8 mouse cellular contexts compared by ENCODE assay signal in the genomic region with DNA sequence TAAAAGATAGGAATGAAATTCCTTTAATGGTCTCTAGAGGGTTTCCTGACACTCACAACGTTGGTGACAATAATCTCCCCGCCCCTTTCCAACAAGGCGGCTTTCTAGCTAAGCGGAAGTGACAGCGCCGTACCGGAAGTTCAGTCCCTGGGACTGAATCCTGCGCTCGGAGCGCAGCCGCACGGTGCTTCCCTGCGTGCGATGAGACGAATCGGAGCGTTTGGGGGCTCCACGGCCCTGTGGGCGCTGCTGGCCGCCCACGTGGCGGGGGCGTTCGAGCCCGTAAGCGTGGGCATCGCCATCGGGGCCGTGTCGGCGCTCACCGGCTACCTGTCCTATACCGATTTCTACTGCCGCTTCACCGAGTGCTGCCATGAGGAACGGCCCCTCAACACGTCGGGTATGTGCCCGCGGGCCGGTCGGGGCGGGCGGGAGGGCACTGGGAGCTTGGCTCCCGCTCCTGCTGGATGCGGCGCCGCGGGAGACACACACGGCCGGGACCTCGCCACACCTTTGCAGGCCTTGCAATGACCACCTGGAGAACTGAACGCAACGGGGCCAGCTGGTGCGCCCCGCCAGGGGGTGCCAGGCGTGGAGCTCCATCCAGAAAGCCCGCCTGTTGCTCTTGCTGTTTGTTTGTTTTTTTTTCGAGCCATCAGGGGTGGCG. TPM values are rescaled to one million over a fixed set of nuclear protein-coding genes. Genes with fewer than 3 reads are reported as not detected.
DNase-seq lines count a peak whose midpoint lies in the region; ATAC-seq and TF ChIP-seq lines count a peak whose summit lies in the region.

Tor1b (plus strand) TSS at position 136 of the 667 bp plus-strand sequence.

- peaks cover 44% of the 10 kb centered on the region for H3K4me1 ChIP-seq in erythroblast, embryonic 14.5 days (ENCODE audit: control insufficient read depth)
- peaks cover 27% of the 10 kb centered on the region for H3K4me1 ChIP-seq in heart, embryonic 12.5 days (replicated peaks)
- peaks cover 14% of the 10 kb centered on the region for H3K4me1 ChIP-seq in kidney, postnatal 0 days (replicated peaks; ENCODE audit: insufficient read depth, low read length)
- peaks cover 46% of the 10 kb centered on the region for H3K4me1 ChIP-seq in liver, embryonic 13.5 days (replicated peaks)
- peaks cover 29% of the 10 kb centered on the region for H3K4me1 ChIP-seq in stomach, embryonic 16.5 days (ENCODE audit: control insufficient read depth, insufficient read depth, low read length)

- H3K27ac ChIP-seq in heart, embryonic 12.5 days (ENCODE audit: poor library complexity, severe bottlenecking): peak within 1 kb of the TSS; percentile 84
- H3K27ac ChIP-seq in kidney, postnatal 0 days: peak within 1 kb of the TSS; percentile 83
- H3K27ac ChIP-seq in liver, embryonic 13.5 days: peak within 1 kb of the TSS; percentile 90
- H3K27ac ChIP-seq in stomach, embryonic 16.5 days (ENCODE audit: low read length): peak within 1 kb of the TSS; percentile 84

- peak; percentile 92 for TF ChIP-seq POLR2A in brain, embryonic 14.5 days (IDR thresholded peaks at IDR 0.05; ENCODE audit: borderline replicate concordance, extremely low read depth, insufficient read depth, insufficient read length, poor library complexity, severe bottlenecking)

- peaks cover 39% of the 10 kb centered on the region for H3K36me3 ChIP-seq in erythroblast, embryonic 14.5 days (ENCODE audit: control insufficient read depth)
- H3K36me3 ChIP-seq in heart, embryonic 12.5 days: peaks cover 32% of the 10 kb centered on the region
- H3K36me3 ChIP-seq in kidney, postnatal 0 days (ENCODE audit: insufficient read depth, low read length): peaks cover 19% of the 10 kb centered on the region
- peaks cover 34% of the 10 kb centered on the region for H3K36me3 ChIP-seq in liver, embryonic 13.5 days
- H3K36me3 ChIP-seq in stomach, embryonic 16.5 days (ENCODE audit: control insufficient read depth, insufficient read depth, low read length): 0 out of 2 replicates have a peak, but pooled peaks cover 5% of the 10 kb centered on the region

- DNase-seq in CD4-positive, CD25-positive, alpha-beta regulatory T cell, adult 2 months (ENCODE audit: low read depth, low spot score): peak; percentile 94
- peak; percentile 97 for DNase-seq in brain, embryonic 14.5 days (ENCODE audit: low read depth)
- peak; percentile 98 for DNase-seq in kidney, postnatal 0 days (ENCODE audit: low spot score)
- peak; percentile 79 for DNase-seq in liver, embryonic 13.5 days
- DNase-seq in neural tube, embryonic 10.5 days (ENCODE audit: extremely low spot score, low spot score): peak; percentile 88

- H3K4me2 ChIP-seq in heart, embryonic 12.5 days: peak within 1 kb of the TSS; percentile 90
- H3K4me2 ChIP-seq in kidney, postnatal 0 days (ENCODE audit: low read length): peak within 1 kb of the TSS; percentile 83
- peak within 1 kb of the TSS; percentile 78 for H3K4me2 ChIP-seq in liver, embryonic 13.5 days
- H3K4me2 ChIP-seq in stomach, embryonic 16.5 days (ENCODE audit: low read depth, low read length): peak within 1 kb of the TSS; percentile 64

- peak; percentile 83 for ATAC-seq in heart, embryonic 12.5 days (ENCODE audit: insufficient number of reproducible peaks, low FRiP score)
- peak; percentile 82 for ATAC-seq in kidney, postnatal 0 days (replicated peaks; ENCODE audit: low FRiP score, low read depth)
- ATAC-seq in liver, embryonic 13.5 days (ENCODE audit: low read depth): peak; percentile 89
- ATAC-seq in stomach, embryonic 16.5 days (ENCODE audit: insufficient read depth, low FRiP score): peak; percentile 87

- 0 out of 2 replicates have a peak, but pooled peaks cover 2% of the 10 kb centered on the region for H3K9me3 ChIP-seq in erythroblast, embryonic 14.5 days (ENCODE audit: control insufficient read depth, low read length)
- no peaks in the 10 kb centered on the region for H3K9me3 ChIP-seq in heart, embryonic 12.5 days (replicated peaks)
- no peaks in the 10 kb centered on the region for H3K9me3 ChIP-seq in kidney, postnatal 0 days (replicated peaks; ENCODE audit: low read length)
- H3K9me3 ChIP-seq in liver, embryonic 13.5 days (replicated peaks): no peaks in the 10 kb centered on the region
- no peaks in the 10 kb centered on the region for H3K9me3 ChIP-seq in stomach, embryonic 16.5 days (replicated peaks; ENCODE audit: control insufficient read depth, low read length)

- peak within 1 kb of the TSS; percentile 70 for H3K4me3 ChIP-seq in erythroblast, embryonic 14.5 days (replicated peaks)
- H3K4me3 ChIP-seq in heart, embryonic 12.5 days: peak within 1 kb of the TSS; percentile 92
- peak within 1 kb of the TSS; percentile 75 for H3K4me3 ChIP-seq in kidney, postnatal 0 days (replicated peaks; ENCODE audit: low read depth, low read length)
- H3K4me3 ChIP-seq in liver, embryonic 13.5 days (replicated peaks): peak within 1 kb of the TSS; percentile 89
- peak within 1 kb of the TSS; percentile 89 for H3K4me3 ChIP-seq in stomach, embryonic 16.5 days (replicated peaks; ENCODE audit: low read length)

- peak within 1 kb of the TSS; percentile 88 for H3K9ac ChIP-seq in heart, embryonic 12.5 days
- H3K9ac ChIP-seq in kidney, postnatal 0 days (ENCODE audit: low read depth, low read length): peak within 1 kb of the TSS; percentile 85
- H3K9ac ChIP-seq in liver, embryonic 13.5 days: peak within 1 kb of the TSS; percentile 89
- H3K9ac ChIP-seq in stomach, embryonic 16.5 days (ENCODE audit: low read length): peak within 1 kb of the TSS; percentile 97

- peak; percentile 31; the same call in 1 of the 2 replicates for TF ChIP-seq CTCF in brain, embryonic 14.5 days (IDR thresholded peaks at IDR 0.05; ENCODE audit: borderline replicate concordance, extremely low read depth, insufficient read depth, insufficient read length)
- TF ChIP-seq CTCF in kidney, postnatal 0 days (IDR thresholded peaks at IDR 0.05; ENCODE audit: low read depth): peak; percentile 39; the same call in 1 of the 2 replicates

- WGBS in heart, embryonic 12.5 days: under 1% methylated on average over 60 of the region's 60 CpGs
- WGBS in kidney, postnatal 0 days: under 1% methylated on average over 60 of the region's 60 CpGs
- WGBS in liver, embryonic 13.5 days (ENCODE audit: insufficient replicate concordance): 0% methylated on average over 58 of the region's 60 CpGs
- under 1% methylated on average over 60 of the region's 60 CpGs for WGBS in stomach, embryonic 16.5 days

- H3K27me3 ChIP-seq in erythroblast, embryonic 14.5 days (ENCODE audit: control insufficient read depth): no peaks in the 10 kb centered on the region
- peaks cover 8% of the 10 kb centered on the region; the same call in 1 of the 2 replicates for H3K27me3 ChIP-seq in heart, embryonic 12.5 days (replicated peaks)
- no peaks in the 10 kb centered on the region for H3K27me3 ChIP-seq in kidney, postnatal 0 days (ENCODE audit: insufficient read depth, low read length)
- H3K27me3 ChIP-seq in liver, embryonic 13.5 days: no peaks in the 10 kb centered on the region
- no peaks in the 10 kb centered on the region for H3K27me3 ChIP-seq in stomach, embryonic 16.5 days (ENCODE audit: control insufficient read depth, insufficient read depth, low read length)

RNA-seq across cellular contexts. Expression of gene Tor1b, which starts in this region (rescaled TPM):
- polyA plus RNA-seq in brain, embryonic 14.5 days (2012; rRNA removed): 32.0 and 37.6 TPM in 2 replicates
- polyA plus RNA-seq in erythroblast, embryonic 14.5 days (2012): 0.83 and 1.4 TPM in 2 replicates
- 25.1 and 25.8 TPM in 2 replicates for polyA plus RNA-seq in heart, embryonic 12.5 days (2016; fragmentation: Nextera tagmentation; extraction: Ambion mirVana)
- 34.8 and 35.3 TPM in 2 replicates for polyA plus RNA-seq in kidney, postnatal 0 days (2015; fragmentation: Nextera tagmentation; extraction: Ambion mirVana)
- 17.1 and 20.4 TPM in 2 replicates for polyA plus RNA-seq in liver, embryonic 13.5 days (2015; fragmentation: Nextera tagmentation; extraction: Ambion mirVana)
- polyA plus RNA-seq in stomach, embryonic 16.5 days (2015; fragmentation: Nextera tagmentation; extraction: Ambion mirVana): 33.6 and 34.8 TPM in 2 replicates

Comparison
In these comparisons a context has a peak if more than half of its experiments do, and no peak if none do; other contexts are left out.
1. Peak in every context shown above with its lines: DNase-seq, ATAC-seq, H3K4me3 ChIP-seq and H3K27ac ChIP-seq.